Mouse (Mus musculus) embryonic facial prominence, embryonic 14.5 days (tissue): ENCODE results near the gene Mad2l2. TPM values are rescaled to one million over a fixed set of nuclear protein-coding genes. Genes with fewer than 3 reads are reported as not detected.

Experiments used
- ATAC-seq: fragments of 200-750 bp; cut with Nextera tagmentation; 2 replicates; pipeline ENCODE4 v1.8.0; 2017; ENCODE audit warnings: low read depth, moderate number of reproducible peaks, moderate TSS enrichment
- DNase-seq: peaks from one replicate; pipeline ENCODE4 v3.0.0-alpha.2; 2015; ENCODE audit warnings: low spot score
- H3K27ac ChIP-seq: fragments of 300-500 bp; sonication (generic); replicated peaks from 2 replicates; pipeline ENCODE4 v1.5.1; 2014; ENCODE audit warnings: low read depth, mild to moderate bottlenecking, low read length, moderate library complexity
- H3K27me3 ChIP-seq: fragments of 300-500 bp; sonication (generic); replicated peaks from 2 replicates; pipeline ENCODE4 v1.6.1; 2014; ENCODE audit warnings: low read length; ENCODE audit not compliant: control insufficient read depth, insufficient read depth
- H3K36me3 ChIP-seq: fragments of 300-500 bp; sonication (generic); 2 replicates; pipeline ENCODE4 v1.6.1; 2014; ENCODE audit warnings: low read length, mixed read lengths; ENCODE audit not compliant: control insufficient read depth, insufficient read depth
- H3K4me1 ChIP-seq: fragments of 300-500 bp; sonication (generic); 2 replicates; pipeline ENCODE4 v1.6.1; 2014; ENCODE audit warnings: antibody characterized with exemption, low read length; ENCODE audit not compliant: control insufficient read depth, insufficient read depth
- H3K4me2 ChIP-seq: fragments of 300-500 bp; sonication (generic); 2 replicates; pipeline ENCODE4 v1.6.1; 2014; ENCODE audit warnings: low read depth, mild to moderate bottlenecking, low read length, moderate library complexity, mixed read lengths
- H3K4me3 ChIP-seq: fragments of 300-500 bp; sonication (generic); 2 replicates; pipeline ENCODE4 v1.5.1; 2014; ENCODE audit warnings: low read depth, mild to moderate bottlenecking, low read length
- H3K9ac ChIP-seq: fragments of 300-500 bp; sonication (generic); 2 replicates; pipeline ENCODE4 v1.6.1; 2014; ENCODE audit warnings: low read depth, mild to moderate bottlenecking, low read length, moderate library complexity, mixed read lengths
- H3K9me3 ChIP-seq: fragments of 300-500 bp; sonication (generic); 2 replicates; pipeline ENCODE4 v1.6.1; 2016; ENCODE audit warnings: low read length; ENCODE audit not compliant: control insufficient read depth
- WGBS: fragments of 180-500 bp; shearing (Covaris S2); extraction: QIAGEN DNeasy Blood & Tissue Kit; methylation state at CpG from one replicate; pipeline ENCODE4 v1.1.7; 2014; 5-methylcytosine and 5-hydroxymethylcytosine counted together
- polyA plus RNA-seq: library from polyadenylated mRNA; unstranded; fragments of >200 nt; fragmentation: Nextera tagmentation; extraction: Ambion mirVana; gene quantifications from 2 replicates; pipeline ENCODE4 v1.2.1, GENCODE M21; 2014

The Mad2l2 gene
- polyA plus RNA-seq, 1 experiment from 2014 or later: 51.1 TPM

DNA sequence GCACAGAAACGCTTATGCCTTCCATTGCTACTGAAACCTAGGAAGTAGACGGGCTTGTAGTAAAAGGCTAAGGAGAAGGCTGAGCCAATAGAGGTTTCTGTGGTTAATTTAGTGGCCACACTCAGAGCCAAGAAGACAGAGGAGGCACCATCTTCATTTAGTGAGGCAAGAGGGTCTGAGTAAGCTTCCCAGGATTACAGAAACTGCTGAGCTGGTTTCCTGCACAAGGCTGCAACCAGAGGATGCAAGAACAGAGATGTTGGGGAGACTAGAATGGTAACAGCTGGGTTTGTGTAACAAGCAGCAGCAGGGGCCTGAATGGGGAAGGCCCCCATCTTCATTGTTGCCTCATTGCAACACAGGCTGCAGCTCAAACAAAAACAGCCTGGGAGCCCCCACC lies 1.5 kb upstream of the Mad2l2 start:
- H3K36me3 ChIP-seq: no peaks in the 10 kb centered on the region
- H3K9me3 ChIP-seq: no peaks in the 10 kb centered on the region
- H3K4me1 ChIP-seq: peaks cover 6% of the 10 kb centered on the region; the same call in 1 of the 2 replicates
- no peak overlapping the region for H3K27ac ChIP-seq
- no peak for ATAC-seq
- 55% methylated on average over 2 of the region's 2 CpGs for WGBS
- peaks cover 18% of the 10 kb centered on the region for H3K27me3 ChIP-seq
- no peak overlapping the region for H3K4me2 ChIP-seq
- no peak overlapping the region for H3K9ac ChIP-seq
- no peak overlapping the region for H3K4me3 ChIP-seq
- no peak for DNase-seq

- ATAC-seq (peak; percentile 94), DNase-seq (peak; percentile 84)
- 0% methylated on average over 21 of the region's 87 CpGs for WGBS
Observed at GRCm38 (mm10) chr4:148130561-148131413, 603 bp downstream of the Mad2l2 start, which contains the start of gene Draxin. Gene Draxin, minus strand, starts transcription at chr4:148130698.

GRCm38 (mm10) chr4:148131497-148132081 lies 1.4 kb downstream of the Mad2l2 start:
- WGBS: 1% methylated on average over 20 of the region's 21 CpGs
- DNase-seq (no peak), ATAC-seq (peak; percentile 22; the same call in 1 of the 2 replicates)
- Histone ChIP-seq H3K4me2 (peak overlapping the region; percentile 97), H3K27ac (no peak overlapping the region), H3K27me3 (peaks cover 18% of the 10 kb centered on the region), H3K4me1 (peaks cover 6% of the 10 kb centered on the region; the same call in 1 of the 2 replicates), H3K4me3 (peak overlapping the region; percentile 72), H3K9ac (peak overlapping the region; percentile 82), H3K36me3 (no peaks in the 10 kb centered on the region), H3K9me3 (no peaks in the 10 kb centered on the region)

More at GRCm38 (mm10) chr4:148130561-148131413, 603 bp downstream of the Mad2l2 start, which contains the start of gene Draxin:
- Histone ChIP-seq H3K9me3 (no peaks in the 10 kb centered on the region), H3K4me2 (peak within 1 kb of the TSS; percentile 97), H3K4me1 (peaks cover 6% of the 10 kb centered on the region; the same call in 1 of the 2 replicates), H3K27me3 (peaks cover 18% of the 10 kb centered on the region), H3K27ac (peak within 1 kb of the TSS; percentile 67), H3K9ac (peak within 1 kb of the TSS; percentile 82), H3K36me3 (no peaks in the 10 kb centered on the region), H3K4me3 (peak within 1 kb of the TSS; percentile 72)

DNA sequence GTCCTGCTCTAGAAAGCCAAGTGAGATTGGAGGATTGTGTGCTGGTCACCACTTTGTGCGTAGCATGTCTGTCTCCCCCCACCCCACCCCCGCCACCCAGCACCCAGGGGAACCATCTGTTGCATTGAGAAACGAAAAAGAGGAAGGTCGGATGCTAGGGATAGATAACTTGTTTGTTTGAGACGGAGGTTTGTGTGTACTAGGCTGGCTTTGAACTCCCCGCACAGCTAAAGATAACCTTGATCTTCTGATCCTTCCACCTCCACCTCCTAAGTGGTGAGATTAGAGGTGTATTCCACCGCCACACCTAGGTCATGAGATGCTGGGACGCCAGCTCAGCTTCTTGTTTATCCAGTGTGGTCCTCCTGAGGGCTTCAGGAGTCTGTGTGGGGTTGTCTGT lies 4.8 kb downstream of the Mad2l2 start:
- ATAC-seq (no peak), DNase-seq (no peak)
- H3K36me3 ChIP-seq: no peaks in the 10 kb centered on the region
- H3K27ac ChIP-seq: no peak overlapping the region
- no peak overlapping the region for H3K9ac ChIP-seq
- no peak overlapping the region for H3K4me2 ChIP-seq
- WGBS: 82% methylated on average over 8 of the region's 8 CpGs
- peaks cover 6% of the 10 kb centered on the region for H3K27me3 ChIP-seq
- H3K4me1 ChIP-seq: peaks cover 6% of the 10 kb centered on the region; the same call in 1 of the 2 replicates
- no peaks in the 10 kb centered on the region for H3K9me3 ChIP-seq
- H3K4me3 ChIP-seq: no peak overlapping the region

GRCm38 (mm10) chr4:148137503-148137902 lies 7.3 kb downstream of the Mad2l2 start:
- Histone ChIP-seq H3K9me3 (no peaks in the 10 kb centered on the region), H3K27ac (no peak overlapping the region), H3K36me3 (no peaks in the 10 kb centered on the region), H3K27me3 (no peaks in the 10 kb centered on the region), H3K4me2 (no peak overlapping the region), H3K4me3 (no peak overlapping the region), H3K4me1 (no peaks in the 10 kb centered on the region), H3K9ac (no peak overlapping the region)
- 72% methylated on average over 8 of the region's 8 CpGs for WGBS
- ATAC-seq (no peak), DNase-seq (no peak)

GRCm38 (mm10) chr4:148139767-148140097 lies 9.5 kb downstream of the Mad2l2 start:
- ATAC-seq (peak; percentile 6; the same call in 1 of the 2 replicates), DNase-seq (no peak)
- Histone ChIP-seq H3K4me3 (peak overlapping the region; percentile 70), H3K27me3 (no peaks in the 10 kb centered on the region), H3K9ac (peak overlapping the region; percentile 70), H3K9me3 (no peaks in the 10 kb centered on the region), H3K27ac (peak overlapping the region; percentile 87), H3K4me1 (no peaks in the 10 kb centered on the region), H3K36me3 (no peaks in the 10 kb centered on the region), H3K4me2 (peak overlapping the region; percentile 88)
- under 1% methylated on average over 12 of the region's 12 CpGs for WGBS

- H3K9ac ChIP-seq: peak overlapping the region; percentile 70
- peak overlapping the region; percentile 88 for H3K4me2 ChIP-seq
- no peaks in the 10 kb centered on the region for H3K27me3 ChIP-seq
- H3K9me3 ChIP-seq: no peaks in the 10 kb centered on the region
- H3K36me3 ChIP-seq: 0 out of 2 replicates have a peak, but pooled peaks cover 1% of the 10 kb centered on the region
- 1% methylated on average over 45 of the region's 65 CpGs for WGBS
- H3K4me3 ChIP-seq: peak overlapping the region; percentile 70
- DNase-seq (peak; percentile 94), ATAC-seq (peak; percentile 95)
- H3K27ac ChIP-seq: peak overlapping the region; percentile 87
- H3K4me1 ChIP-seq: no peaks in the 10 kb centered on the region
Observed at GRCm38 (mm10) chr4:148140098-148141011, 10.2 kb downstream of the Mad2l2 start.

GRCm38 (mm10) chr4:148143721-148144120 lies 13.5 kb downstream of the Mad2l2 start:
- no peaks in the 10 kb centered on the region for H3K27me3 ChIP-seq
- H3K4me3 ChIP-seq: no peak overlapping the region
- WGBS: 89% methylated on average over 5 of the region's 5 CpGs
- H3K9ac ChIP-seq: no peak overlapping the region
- no peak overlapping the region for H3K4me2 ChIP-seq
- DNase-seq (no peak), ATAC-seq (no peak)
- no peak overlapping the region for H3K27ac ChIP-seq
- H3K36me3 ChIP-seq: peaks cover 8% of the 10 kb centered on the region
- no peaks in the 10 kb centered on the region for H3K4me1 ChIP-seq
- no peaks in the 10 kb centered on the region for H3K9me3 ChIP-seq
